Mouse (Mus musculus): Measurements from ENCODE around the gene Incenp.
"Not testable (repeated sequence)": the region's sequence is repeated elsewhere in the genome, so short reads cannot be mapped to it uniquely, and the experiment has no call there.

Gene Incenp

DNA sequence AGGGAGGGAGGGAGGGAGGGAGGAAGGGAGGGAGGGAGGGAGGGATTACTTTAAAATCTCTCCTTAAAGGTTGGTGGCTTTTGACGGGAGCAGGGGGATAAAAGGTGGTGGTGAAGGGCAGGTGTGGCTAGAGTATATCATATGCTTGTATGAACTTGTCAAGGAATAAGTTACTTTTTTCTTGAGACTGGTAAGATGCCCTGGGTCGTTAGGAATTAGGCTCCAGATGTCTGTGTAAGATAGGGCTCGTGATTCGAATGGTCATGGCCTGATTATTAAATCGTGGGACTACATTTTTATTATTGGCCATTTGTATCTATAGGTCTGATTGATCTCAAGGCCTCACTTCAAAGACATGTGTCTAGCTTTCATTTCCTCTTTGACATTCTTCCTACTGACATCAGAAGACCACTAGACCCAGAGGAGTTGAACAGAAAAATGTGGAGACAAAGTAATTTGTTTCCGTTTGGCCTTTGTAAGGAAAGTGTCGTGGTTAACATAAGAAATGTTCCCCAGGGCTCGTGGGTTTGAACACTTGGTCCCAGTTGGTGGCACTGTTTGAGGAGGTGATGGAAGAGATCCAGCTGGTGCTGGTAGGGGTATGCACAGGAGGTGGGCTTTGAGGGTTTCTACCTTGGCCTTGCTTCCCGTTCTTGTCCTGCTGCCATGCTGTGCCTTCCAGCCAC lies 19.0 kb upstream of the Incenp start:
- DNase-seq, result no peak

DNA sequence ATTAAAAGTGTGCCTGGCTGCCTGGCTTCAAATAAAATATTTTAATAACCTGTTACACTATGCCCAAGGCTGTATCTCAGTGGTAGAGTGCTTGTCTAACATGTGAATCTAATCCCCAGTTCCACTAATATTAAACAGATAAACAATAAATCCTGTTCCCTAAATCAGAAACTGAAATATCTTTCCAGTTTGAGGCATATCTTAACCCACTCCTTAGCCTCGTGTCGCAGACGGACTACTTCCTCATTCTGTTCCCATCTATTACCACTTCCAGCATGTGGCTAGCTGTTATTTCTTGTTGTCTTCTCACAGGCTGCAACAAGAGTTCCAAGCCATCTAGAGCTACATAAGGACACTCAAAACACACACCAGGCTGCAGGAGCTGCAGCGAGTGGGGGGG lies 18.4 kb upstream of the Incenp start:
- no peak for DNase-seq

DNA sequence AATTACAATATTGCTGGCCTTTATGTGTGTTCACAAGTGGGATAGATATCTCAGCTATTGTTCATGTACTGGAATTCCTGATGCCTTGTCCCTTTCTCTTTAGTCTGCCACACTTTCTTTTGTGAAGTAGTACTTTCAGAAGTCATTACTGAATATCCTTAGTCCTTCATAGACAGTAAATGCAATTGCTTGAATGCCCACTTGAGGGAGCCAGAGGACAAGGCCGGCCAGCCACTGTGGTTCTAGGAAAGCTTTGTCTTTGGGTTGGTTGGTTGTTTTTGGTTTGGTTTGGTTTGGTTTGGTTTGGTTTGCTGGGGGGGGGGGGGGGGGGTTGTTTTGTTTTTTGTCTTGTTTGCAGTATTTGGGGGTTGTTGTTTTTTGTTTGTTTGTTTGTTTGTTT lies 16.6 kb upstream of the Incenp start:
- DNase-seq, result peak; percentile 57 to 88

DNA sequence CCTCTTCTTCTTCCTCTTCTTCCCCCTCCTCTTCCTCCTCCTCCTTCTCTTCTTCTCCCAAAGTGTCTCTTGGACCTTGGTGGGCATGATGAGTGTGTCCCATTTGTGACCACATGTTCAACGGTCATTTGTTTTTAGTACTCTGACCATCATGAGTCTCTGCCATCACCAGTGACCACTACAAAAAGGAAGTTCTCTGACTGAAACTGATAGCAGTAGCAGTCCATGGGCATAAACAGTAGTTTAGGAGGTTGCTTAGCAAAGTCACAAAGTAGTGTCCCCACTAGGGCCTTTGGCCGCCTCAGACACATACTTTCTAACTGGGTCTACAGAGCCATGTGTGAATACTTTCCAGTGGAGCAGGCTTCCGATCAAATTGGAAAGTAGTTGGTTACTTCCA lies 15.0 kb upstream of the Incenp start:
- DNase-seq, result no peak

DNA sequence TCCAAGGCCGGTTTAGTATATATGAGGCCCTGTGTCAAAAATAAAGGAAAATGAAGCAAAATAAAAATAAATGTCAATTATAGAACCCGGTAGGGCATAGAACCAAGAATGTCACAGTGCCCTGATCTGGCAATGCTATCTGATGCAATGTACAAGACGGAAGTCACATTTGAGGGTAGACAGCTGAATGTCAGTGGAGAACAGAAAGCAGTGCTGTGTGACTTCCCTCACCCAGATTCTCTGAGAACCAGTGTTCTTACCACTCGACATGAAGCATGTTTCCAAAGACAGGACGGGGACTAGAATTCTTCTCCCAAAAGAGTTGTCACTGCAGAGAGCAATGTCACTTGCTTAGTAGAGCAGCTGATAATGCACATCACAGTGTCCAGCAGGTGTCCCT lies 14.4 kb upstream of the Incenp start:
- peak in 1 of 2 experiments; percentile 20 for DNase-seq

DNA sequence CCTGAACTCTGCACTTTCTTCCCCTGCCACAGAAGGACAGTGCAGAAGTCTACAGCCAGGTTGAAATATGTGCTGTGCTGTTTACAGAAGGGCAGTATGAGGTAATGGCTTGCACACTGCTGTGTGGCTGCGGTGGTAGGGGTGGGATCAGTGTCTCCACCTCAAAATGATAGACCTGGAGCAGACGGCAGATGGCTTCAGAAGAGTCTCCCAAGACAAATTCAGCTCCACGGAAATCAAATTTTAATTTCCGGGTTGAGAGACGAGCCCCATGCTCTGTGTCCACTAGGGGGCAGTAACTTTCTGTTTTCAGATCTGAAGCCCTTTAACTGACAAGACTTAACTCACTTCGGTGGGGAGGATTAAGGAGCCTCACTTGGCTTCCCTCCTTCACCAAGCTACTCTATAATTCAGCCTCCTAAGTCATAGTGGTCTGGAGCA lies 12.0 kb upstream of the Incenp start:
- DNase-seq, result peak; percentile 50 to 68

DNA sequence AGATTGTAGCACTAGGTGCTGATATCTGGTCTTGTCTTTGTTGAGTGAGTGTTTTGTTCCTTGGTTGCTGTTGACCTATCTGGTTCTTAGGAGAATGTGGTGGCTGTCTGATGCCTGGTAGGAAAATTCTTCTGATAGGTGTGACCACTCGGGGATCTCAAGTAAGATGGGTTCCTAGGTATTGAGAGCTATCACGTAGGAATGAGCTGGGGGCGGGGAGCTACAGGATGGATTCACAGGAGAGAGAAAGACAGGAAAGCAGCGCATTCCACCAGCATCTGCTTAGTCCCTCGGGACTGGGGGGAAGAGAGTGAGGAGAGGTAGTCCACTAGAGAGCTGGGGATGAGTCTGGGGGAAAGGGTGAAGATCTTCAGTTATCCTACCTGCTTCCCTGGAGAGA lies 10.0 kb upstream of the Incenp start:
- DNase-seq, result no peak

DNA sequence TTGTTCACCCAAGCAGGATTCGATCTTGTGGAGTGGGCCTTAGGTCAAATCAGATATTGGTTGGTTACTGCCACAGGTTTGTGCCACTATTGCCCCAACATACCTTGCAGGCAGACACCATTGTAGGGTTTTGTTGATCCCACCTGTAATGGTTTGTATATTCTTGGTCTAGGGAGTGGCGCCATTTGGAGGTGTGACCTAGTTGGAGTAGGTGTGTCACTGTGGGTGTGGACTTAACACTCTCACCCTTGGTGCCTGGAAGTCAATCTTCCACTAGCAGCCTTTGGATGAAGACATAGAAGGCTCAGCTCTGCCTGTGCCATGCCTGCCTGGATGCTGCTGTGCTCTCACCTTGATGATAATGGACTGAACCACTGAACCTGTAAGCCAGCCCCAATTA lies 1.3 kb upstream of the Incenp start:
- DNase-seq, result not testable (repeated sequence)

DNA sequence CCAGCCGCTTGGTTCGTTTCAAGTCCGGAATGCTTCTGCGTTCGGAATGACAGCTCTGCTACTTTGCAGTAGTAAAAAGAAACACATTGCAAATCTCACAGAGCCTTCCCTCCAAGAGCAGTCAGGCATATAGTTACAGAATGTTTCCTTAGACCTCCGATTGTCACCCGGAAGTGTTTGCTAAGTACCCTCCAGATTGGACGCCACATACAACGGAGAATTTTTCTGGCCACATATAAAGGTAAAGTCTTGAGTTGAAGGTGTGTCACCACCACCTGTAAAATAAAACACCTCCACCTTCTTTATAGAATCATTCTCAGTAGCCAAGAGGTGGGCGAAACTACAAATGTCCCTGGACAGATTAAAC lies 412 bp upstream of the Incenp start:
- DNase-seq, result no peak

DNA sequence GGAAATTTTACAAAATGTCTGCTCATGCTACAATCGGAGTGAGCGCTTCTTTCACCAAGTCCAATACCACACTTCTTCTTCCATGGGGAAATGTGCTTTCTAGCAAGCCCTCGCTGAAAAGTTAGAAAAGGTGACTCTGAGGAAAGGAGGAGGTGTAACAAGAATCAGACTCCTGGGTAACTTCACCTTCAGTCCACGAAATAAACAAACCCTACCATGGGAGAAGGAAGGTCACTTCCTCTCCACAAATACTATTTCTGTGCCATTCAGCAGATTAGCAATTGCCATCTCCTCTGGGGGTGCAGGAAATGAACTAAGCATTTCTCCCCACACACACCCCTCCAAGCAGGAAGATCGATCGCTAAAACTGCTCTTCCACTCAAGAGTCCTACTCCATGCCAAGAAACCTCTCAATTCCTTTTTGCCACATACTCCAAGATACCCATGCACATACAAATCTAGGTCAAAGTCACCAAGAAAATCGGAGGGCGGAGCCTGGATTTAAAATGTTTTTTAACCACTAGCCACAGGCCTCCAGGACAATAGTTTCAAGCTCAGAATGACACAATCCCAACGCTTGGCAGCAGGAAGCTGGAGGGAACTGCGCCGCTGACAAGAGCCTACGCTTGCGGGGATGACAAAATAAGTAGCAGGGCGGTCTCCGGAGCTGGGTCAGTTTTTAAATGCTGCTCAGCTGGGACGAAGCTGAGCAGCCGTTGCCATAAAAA lies 848 bp downstream of the Incenp start:
- DNase-seq, result peak; percentile 43 to 44

DNA sequence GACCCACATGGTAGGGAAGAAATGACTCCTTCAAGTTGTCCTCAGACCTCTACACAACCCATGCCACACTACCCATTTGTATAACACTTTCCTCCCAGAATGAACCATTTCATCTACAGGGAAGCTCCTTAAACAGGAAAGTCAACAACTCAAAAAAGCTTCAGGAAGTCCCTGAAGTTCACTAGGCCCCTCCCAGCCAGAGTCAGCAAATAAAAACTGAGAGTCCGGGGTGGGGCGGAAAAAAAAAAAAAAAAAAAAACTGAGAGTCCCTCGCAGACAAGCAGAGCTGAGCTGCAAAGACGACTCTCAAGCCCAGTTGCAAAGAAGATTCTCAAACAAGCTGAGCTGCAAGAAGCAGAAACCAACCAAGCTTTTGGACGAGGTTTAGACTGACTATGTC lies 3.3 kb downstream of the Incenp start:
- DNase-seq, result no peak

DNA sequence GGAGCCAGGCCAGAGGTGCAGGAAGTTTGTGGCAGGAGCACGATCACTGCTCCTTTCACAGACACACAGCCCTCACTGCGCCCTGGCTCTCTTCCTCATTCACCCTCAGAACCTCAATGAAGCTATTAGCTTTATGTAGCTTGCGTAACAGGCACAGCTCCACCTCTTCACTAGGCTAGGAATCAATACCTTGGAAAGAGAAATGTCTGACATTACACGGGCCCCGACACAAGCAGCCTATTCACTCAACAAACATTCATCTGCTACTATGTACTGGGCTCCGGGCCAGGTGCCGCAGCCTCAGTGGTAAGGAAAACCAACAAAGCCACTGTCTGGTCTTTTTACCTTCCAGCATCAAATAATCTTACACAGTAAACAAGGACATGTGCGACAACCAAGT lies 12.6 kb downstream of the Incenp start:
- DNase-seq, result no peak

DNA sequence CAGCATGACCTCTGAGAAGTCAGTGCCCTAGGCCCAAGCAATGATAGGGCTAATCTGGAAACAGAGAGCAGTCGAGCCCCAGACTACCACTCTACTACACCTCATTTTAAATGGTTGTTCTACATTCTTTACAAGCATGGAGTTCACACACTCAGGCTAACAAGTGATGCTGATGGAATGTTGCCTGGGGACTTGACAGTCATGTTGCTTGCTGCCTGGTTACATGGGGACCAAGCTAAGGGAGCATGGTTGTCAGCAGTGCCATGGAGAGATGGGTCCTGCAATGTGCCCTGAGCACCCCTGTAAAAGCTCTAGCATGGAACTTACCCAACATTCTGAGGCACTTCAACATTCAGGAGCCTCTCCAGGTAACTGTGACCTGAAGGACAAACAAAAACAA lies 13.0 kb downstream of the Incenp start:
- DNase-seq, result no peak

DNA sequence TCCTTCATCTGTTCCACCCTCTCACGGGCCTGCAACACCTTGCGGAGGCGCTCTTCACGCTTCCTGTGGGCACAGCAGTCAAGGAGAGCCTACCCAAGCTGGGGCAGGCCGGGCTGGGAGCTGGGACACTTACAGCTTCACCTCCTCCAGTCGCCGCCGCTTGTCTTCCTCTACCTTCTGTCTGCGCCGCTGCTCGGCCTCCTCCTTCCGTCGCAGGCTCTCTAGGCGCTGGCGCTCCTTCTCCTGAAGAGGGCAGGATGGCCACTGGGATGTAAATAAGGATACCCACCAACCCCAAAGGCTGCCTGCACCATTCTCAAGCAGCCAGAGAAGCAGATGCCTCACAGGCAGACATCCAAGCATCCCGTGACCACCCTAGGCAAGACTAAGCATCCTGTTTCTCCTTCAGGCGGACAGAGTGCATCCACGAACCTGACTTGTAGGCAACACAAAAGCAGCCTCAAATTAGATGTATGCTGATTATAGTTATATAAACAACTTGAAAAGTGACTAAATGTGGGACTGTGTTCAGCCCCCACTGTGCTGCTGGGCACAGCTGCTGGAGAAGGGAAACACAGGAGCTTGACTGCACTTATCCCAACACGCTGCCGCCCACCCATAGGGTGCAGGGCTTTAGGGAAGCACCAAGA lies 21.0 kb downstream of the Incenp start:
- no peak for DNase-seq

DNA sequence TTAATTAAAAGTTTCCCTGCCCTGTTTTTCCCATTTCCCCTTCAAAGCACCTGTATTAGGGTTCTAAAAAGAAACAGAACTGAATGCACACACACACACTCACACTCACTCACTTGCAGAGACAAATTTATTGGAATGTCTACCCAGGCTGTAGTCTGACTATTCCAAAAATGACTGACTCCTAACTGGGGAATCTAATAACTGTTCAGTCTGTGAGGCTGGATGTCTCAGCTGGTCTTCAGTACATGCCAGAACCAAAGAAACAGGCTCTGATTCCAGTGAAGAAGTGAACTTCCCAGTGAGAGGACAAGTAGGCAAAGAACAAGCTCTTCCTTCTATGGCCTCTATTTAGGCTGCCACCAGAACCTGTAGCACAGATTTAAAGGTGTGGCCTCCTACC lies 33.9 kb downstream of the Incenp start:
- no peak for DNase-seq

DNA sequence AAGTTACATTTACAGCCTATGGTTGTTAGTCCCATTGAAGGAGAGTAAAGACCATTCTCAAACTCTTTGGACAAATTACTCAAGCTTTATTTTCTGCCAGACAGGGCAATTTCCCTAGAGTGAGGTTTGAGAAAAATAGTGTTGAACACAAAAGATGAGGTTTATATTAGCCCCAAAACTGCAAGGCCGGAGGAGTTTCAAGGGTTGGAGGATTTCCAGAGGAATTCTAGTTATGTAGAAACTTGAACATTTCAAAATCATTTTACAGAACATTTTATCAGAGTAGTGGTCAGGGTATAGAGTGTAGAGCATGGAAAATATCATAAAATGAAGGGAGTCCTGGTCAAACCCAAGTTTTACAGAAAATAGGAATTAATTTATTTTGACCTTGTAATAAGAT lies 34.5 kb downstream of the Incenp start:
- DNase-seq, result no peak

DNA sequence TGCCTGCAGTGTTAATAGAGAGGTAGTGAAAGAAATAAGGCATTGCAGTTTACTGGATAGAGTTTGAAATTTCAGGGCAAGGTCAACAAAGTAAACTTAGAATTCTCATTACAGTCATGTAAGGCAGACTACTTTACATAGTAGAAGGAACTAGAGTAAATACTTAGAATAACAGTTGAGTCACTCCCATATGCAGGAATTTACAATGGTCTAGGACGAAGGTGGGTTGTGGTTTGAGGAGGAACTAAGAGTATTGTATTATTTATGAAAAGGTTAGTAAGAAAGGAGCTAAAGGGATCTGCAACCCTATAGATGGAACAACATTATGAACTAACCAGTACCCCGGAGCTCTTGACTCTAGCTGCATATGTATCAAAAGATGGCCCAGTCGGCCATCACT lies 38.5 kb downstream of the Incenp start:
- not testable (repeated sequence) for DNase-seq

DNA sequence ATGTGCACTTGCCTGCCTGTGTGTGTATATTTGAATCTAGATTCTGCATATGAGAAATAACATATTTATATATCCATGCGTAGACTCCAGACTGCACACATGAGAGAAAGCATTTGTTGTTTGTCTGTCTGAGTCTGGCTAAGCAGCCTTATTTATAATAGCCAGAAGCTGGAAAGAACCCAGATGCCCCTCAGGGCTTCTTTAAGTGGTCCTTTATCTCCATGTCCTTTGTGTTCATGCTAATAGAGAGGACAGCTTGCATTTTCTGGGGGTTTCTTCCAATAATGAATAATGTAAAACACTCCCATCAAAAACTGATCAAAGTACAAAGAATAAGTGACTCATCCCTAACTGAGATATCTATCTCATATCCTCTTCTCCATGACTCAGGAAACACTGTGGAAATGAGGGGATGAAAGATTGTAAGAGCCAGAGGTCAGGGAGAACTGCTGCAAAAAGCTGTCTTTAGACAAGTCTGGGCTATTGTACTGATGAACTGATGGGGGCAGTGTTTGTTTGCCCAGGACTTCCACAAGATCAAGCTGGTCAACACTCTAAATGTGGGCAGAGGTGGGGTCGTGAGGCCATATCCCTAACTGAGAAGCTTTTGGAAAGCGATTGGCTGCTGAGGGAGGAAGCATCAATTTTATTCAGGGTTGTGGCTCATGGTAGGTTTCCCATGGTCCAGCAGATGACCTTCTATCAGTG lies 49.8 kb downstream of the Incenp start:
- not testable (repeated sequence) for DNase-seq

DNA sequence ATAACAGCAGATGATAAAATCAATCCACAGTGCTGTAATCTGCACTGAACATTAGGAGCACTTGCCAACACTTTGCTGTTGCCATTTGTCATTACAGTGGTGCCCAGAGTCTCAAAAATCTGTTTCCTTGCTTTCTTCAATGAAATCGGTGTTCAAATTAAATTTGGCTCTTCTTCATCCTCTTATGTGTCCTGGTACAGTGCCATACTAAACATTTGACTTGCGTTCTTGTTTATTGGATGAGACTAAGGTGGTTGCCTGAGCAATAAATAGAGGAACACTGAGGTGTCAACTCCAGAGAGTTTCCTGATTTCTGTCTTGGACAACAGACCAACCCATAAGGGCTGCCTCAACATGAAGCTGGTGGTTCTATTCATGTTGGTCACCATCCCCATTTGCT lies 52.1 kb downstream of the Incenp start, which contains the start of gene Scgb2a2:
Gene Scgb2a2 (plus strand): TSS at position 301 of the 400 bp plus-strand sequence.
- no peak for DNase-seq

DNA sequence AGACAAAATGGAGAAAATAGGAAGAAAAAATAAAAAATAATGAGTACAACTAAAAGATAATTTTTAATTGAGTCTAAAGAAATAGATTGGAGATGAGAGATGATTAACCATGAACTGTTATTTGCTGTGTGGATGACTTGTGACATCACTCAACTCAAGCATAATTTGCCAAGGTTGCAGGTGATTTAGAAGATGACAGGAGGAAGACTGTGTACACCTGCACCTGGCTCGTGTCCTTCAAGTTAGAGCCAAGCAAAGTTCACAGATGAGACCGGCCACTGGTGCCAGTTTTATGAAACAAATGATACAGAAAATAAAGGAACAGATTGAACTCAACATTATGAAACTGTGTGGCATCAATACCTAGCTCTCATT lies 62.0 kb downstream of the Incenp start:
- DNase-seq, result no peak

DNA sequence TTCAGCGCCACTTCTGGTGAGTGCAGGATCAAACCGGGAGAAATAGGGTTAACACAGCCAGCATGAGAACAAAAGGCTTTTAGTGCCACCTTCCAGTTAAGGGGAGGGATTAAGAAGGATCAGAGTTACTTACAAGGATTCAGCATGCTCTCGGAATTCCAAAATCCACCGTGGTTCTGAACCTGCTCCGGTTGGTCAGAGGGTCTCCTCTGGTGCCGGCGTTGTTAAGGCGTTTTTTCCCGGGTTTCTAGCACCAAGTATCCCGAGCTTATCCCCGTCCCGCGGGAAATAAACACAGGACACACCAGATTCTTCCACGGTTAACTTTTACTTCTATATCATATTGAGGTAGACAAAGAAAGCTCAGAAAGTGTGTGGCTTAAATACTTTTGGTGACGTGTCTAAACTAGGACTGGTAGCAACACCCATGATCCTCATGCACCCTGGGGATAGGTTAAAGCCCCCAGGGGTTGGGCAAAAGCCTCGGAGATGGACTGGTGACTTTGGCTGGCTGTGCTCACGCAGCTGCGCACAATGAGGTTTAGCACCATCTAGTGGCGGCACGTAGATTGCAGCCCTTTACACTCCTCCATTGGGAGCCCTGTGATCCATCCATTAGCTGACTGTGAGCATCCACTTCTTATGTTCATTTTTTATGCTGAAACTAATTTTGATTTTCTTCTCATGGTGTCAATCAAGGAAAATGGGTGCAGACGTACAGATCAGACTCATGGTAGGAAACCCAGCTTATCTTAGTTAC lies 62.6 kb downstream of the Incenp start:
- DNase-seq, result peak; percentile 65 to 68
